ENCODE assay signal across 8 mouse cellular contexts in genomic region chr3:117359686-117360521, GRCm38 (mm10). TPM values are rescaled to one million over a fixed set of nuclear protein-coding genes. Genes with fewer than 3 reads are reported as not detected.
DNase-seq lines count a peak whose midpoint lies in the region; ATAC-seq and TF ChIP-seq lines count a peak whose summit lies in the region.

No protein-coding gene starts in this region.

- TF ChIP-seq POLR2A in ES-Bruce4 (IDR thresholded peaks at IDR 0.05; ENCODE audit: insufficient read depth, low read length): no peak

- peak overlapping the region; percentile 38 for H3K4me3 ChIP-seq in ES-Bruce4 (ENCODE audit: low read depth, low read length)
- peak overlapping the region; percentile 54 for H3K4me3 ChIP-seq in embryonic facial prominence, embryonic 13.5 days
- H3K4me3 ChIP-seq in liver, embryonic 15.5 days (replicated peaks): peak overlapping the region; percentile 29

- no peaks in the 10 kb centered on the region for H3K9me3 ChIP-seq in ES-Bruce4 (replicated peaks; ENCODE audit: control insufficient read depth, insufficient read depth, low read length, poor library complexity, severe bottlenecking)
- no peaks in the 10 kb centered on the region for H3K9me3 ChIP-seq in embryonic facial prominence, embryonic 13.5 days
- no peaks in the 10 kb centered on the region for H3K9me3 ChIP-seq in liver, embryonic 15.5 days (replicated peaks)

- H3K27me3 ChIP-seq in ES-Bruce4 (ENCODE audit: control insufficient read depth, insufficient read depth, low read length, poor library complexity, severe bottlenecking): no peaks in the 10 kb centered on the region
- H3K27me3 ChIP-seq in embryonic facial prominence, embryonic 13.5 days: peaks cover 19% of the 10 kb centered on the region
- peaks cover 17% of the 10 kb centered on the region for H3K27me3 ChIP-seq in liver, embryonic 15.5 days

- ATAC-seq in embryonic facial prominence, embryonic 13.5 days (ENCODE audit: insufficient number of reproducible peaks, insufficient read depth, low FRiP score, low TSS enrichment, low read depth): 0 out of 2 replicates have a peak, but pooled peaks have one; percentile 59
- no peak for ATAC-seq in liver, embryonic 15.5 days (ENCODE audit: insufficient read depth)

- peak; percentile 68 for DNase-seq in adrenal gland, postnatal 25 days
- DNase-seq in heart, postnatal 10 days: peak; percentile 22 to 30
- DNase-seq in kidney, postnatal 4 days: peak; percentile 69 to 76
- DNase-seq in retina, embryonic 14.5 days (ENCODE audit: low spot score): peak; percentile 74
- DNase-seq in T-cell, adult 2 months (ENCODE audit: low spot score): no peak

- H3K9ac ChIP-seq in ES-Bruce4 (ENCODE audit: low read depth, poor library complexity, severe bottlenecking): peak overlapping the region; percentile 10; the same call in 1 of the 2 replicates
- H3K9ac ChIP-seq in embryonic facial prominence, embryonic 13.5 days: peak overlapping the region; percentile 70
- H3K9ac ChIP-seq in liver, embryonic 15.5 days: no peak overlapping the region

- H3K4me1 ChIP-seq in ES-Bruce4 (ENCODE audit: control insufficient read depth, insufficient read depth, low read length): no peaks in the 10 kb centered on the region
- H3K4me1 ChIP-seq in embryonic facial prominence, embryonic 13.5 days: 0 out of 2 replicates have a peak, but pooled peaks cover 9% of the 10 kb centered on the region
- no peaks in the 10 kb centered on the region for H3K4me1 ChIP-seq in liver, embryonic 15.5 days (replicated peaks)

- no peak for TF ChIP-seq CTCF in ES-Bruce4 (IDR thresholded peaks at IDR 0.05; ENCODE audit: low read depth, low read length)

- no peak overlapping the region for H3K27ac ChIP-seq in ES-Bruce4 (ENCODE audit: insufficient read depth, low read length)
- H3K27ac ChIP-seq in embryonic facial prominence, embryonic 13.5 days: no peak overlapping the region
- H3K27ac ChIP-seq in liver, embryonic 15.5 days (replicated peaks): no peak overlapping the region

- no peaks in the 10 kb centered on the region for H3K36me3 ChIP-seq in ES-Bruce4 (ENCODE audit: control insufficient read depth, insufficient read depth, low read length, poor library complexity, severe bottlenecking)
- H3K36me3 ChIP-seq in embryonic facial prominence, embryonic 13.5 days: no peaks in the 10 kb centered on the region
- no peaks in the 10 kb centered on the region for H3K36me3 ChIP-seq in liver, embryonic 15.5 days (replicated peaks)

- no peak for TF ChIP-seq EP300 in ES-Bruce4 (IDR thresholded peaks at IDR 0.05; ENCODE audit: insufficient read depth, low read depth, low read length)

- H3K4me2 ChIP-seq in embryonic facial prominence, embryonic 13.5 days: peak overlapping the region; percentile 91
- H3K4me2 ChIP-seq in liver, embryonic 15.5 days: peak overlapping the region; percentile 62

- 2% methylated on average over 46 of the region's 46 CpGs for WGBS in embryonic facial prominence, embryonic 13.5 days
- WGBS in liver, embryonic 15.5 days (ENCODE audit: insufficient replicate concordance): 2% methylated on average over 46 of the region's 46 CpGs

- intact Hi-C loops in heart, postnatal 10 days (cut with DNase I): no loop called here

RNA-seq across cellular contexts. Expression of gene Plppr4, which starts 0.8 kb away (rescaled TPM):
- polyA plus RNA-seq in ES-Bruce4 (2011; ENCODE audit: insufficient read depth, insufficient read length, low read depth, missing spikeins): not detected in 2 replicates
- 1.0 and 1.4 TPM in 2 replicates for total RNA-seq in adrenal gland, postnatal 25 days (2021)
- polyA plus RNA-seq in embryonic facial prominence, embryonic 13.5 days (2015; fragmentation: Nextera tagmentation; extraction: Ambion mirVana): 0.66 and 0.69 TPM in 2 replicates
- total RNA-seq in heart, postnatal 10 days (2021): under 1 TPM; 0.32 to 0.48 TPM
- 0.03 and 0.06 TPM in 2 replicates for polyA plus RNA-seq in liver, embryonic 15.5 days (2015; fragmentation: Nextera tagmentation; extraction: Ambion mirVana)
